Mouse (Mus musculus) E14TG2a.4 (cell line): Measurements from ENCODE around the gene Znrf4.

Source experiments
- H3K27me3 ChIP-seq: 2 replicates; pipeline ENCODE4 v1.6.1; 2014; ENCODE audit warnings: low read length, control low read depth; ENCODE audit not compliant: insufficient read depth
- H3K36me3 ChIP-seq: 2 replicates; pipeline ENCODE4 v1.6.1; 2014; ENCODE audit warnings: low read length, control low read depth; ENCODE audit not compliant: insufficient read depth
- H3K4me1 ChIP-seq: replicated peaks from 2 replicates; pipeline ENCODE4 v1.6.1; 2014; ENCODE audit warnings: low read depth, low read length, control low read depth
- H3K4me3 ChIP-seq: replicated peaks from 2 replicates; pipeline ENCODE4 v1.5.1; 2014; ENCODE audit warnings: mild to moderate bottlenecking, low read length
- H3K9me3 ChIP-seq: 2 replicates; pipeline ENCODE4 v1.6.1; 2014; ENCODE audit warnings: low read length, control low read depth
- CTCF ChIP-seq: conservative IDR thresholded peaks from 2 replicates; pipeline ENCODE4 v1.5.1; 2014; ENCODE audit warnings: low read length
- NANOG ChIP-seq: IDR thresholded peaks from 2 replicates; pipeline ENCODE4 v1.6.1; 2014; ENCODE audit warnings: borderline replicate concordance, low read length, mixed read lengths
- POU5F1 ChIP-seq: IDR thresholded peaks from 2 replicates; pipeline ENCODE4 v1.6.1; 2014; ENCODE audit warnings: low read length, borderline replicate concordance

Gene Znrf4

GRCm38 (mm10) chr17:56543684-56544224 is 31.5 kb upstream of the Znrf4 start:
- peaks cover 44% of the 10 kb centered on the region for H3K4me1 ChIP-seq
- H3K27me3 ChIP-seq: peaks cover 17% of the 10 kb centered on the region
- TF ChIP-seq POU5F1: no peak
- TF ChIP-seq NANOG: no peak
- TF ChIP-seq CTCF: no peak

GRCm38 (mm10) chr17:56542736-56543135 is 30.5 kb upstream of the Znrf4 start:
- Histone ChIP-seq H3K4me3 (no peak overlapping the region), H3K9me3 (no peaks in the 10 kb centered on the region), H3K27me3 (peaks cover 26% of the 10 kb centered on the region), H3K36me3 (no peaks in the 10 kb centered on the region), H3K4me1 (peaks cover 49% of the 10 kb centered on the region)
- no peak for TF ChIP-seq NANOG
- no peak for TF ChIP-seq CTCF
- TF ChIP-seq POU5F1: no peak

More at GRCm38 (mm10) chr17:56543684-56544224, 31.5 kb upstream of the Znrf4 start:
- H3K9me3 ChIP-seq: no peaks in the 10 kb centered on the region
- no peak overlapping the region for H3K4me3 ChIP-seq
- no peaks in the 10 kb centered on the region for H3K36me3 ChIP-seq

- H3K4me1 ChIP-seq: peaks cover 49% of the 10 kb centered on the region
- TF ChIP-seq CTCF: no peak
- no peak for TF ChIP-seq POU5F1
- TF ChIP-seq NANOG: no peak
- H3K27me3 ChIP-seq: peaks cover 33% of the 10 kb centered on the region
- H3K9me3 ChIP-seq: no peaks in the 10 kb centered on the region
- H3K4me3 ChIP-seq: no peak overlapping the region
- H3K36me3 ChIP-seq: no peaks in the 10 kb centered on the region
Observed at GRCm38 (mm10) chr17:56540562-56540975, 28.3 kb upstream of the Znrf4 start.

GRCm38 (mm10) chr17:56537912-56538311 is 25.7 kb upstream of the Znrf4 start:
- TF ChIP-seq NANOG: 0 out of 2 replicates have a peak, but pooled peaks have one; percentile 12
- no peak for TF ChIP-seq CTCF

GRCm38 (mm10) chr17:56536874-56537273 is 24.6 kb upstream of the Znrf4 start:
- TF ChIP-seq POU5F1: no peak
- no peak for TF ChIP-seq NANOG
- no peak for TF ChIP-seq CTCF
- Histone ChIP-seq H3K9me3 (no peaks in the 10 kb centered on the region), H3K4me3 (no peak overlapping the region), H3K27me3 (peaks cover 32% of the 10 kb centered on the region), H3K4me1 (peaks cover 38% of the 10 kb centered on the region), H3K36me3 (no peaks in the 10 kb centered on the region)

More at GRCm38 (mm10) chr17:56537912-56538311, 25.7 kb upstream of the Znrf4 start:
- H3K4me3 ChIP-seq: no peak overlapping the region
- peaks cover 31% of the 10 kb centered on the region for H3K27me3 ChIP-seq
- no peaks in the 10 kb centered on the region for H3K9me3 ChIP-seq
- no peaks in the 10 kb centered on the region for H3K36me3 ChIP-seq
- H3K4me1 ChIP-seq: peaks cover 49% of the 10 kb centered on the region

- TF ChIP-seq POU5F1 (no peak), CTCF (no peak), NANOG (no peak)
Observed at GRCm38 (mm10) chr17:56536192-56536591, 24.0 kb upstream of the Znrf4 start.

GRCm38 (mm10) chr17:56524943-56525342 is 12.7 kb upstream of the Znrf4 start:
- no peaks in the 10 kb centered on the region for H3K9me3 ChIP-seq
- TF ChIP-seq CTCF: no peak
- no peak for TF ChIP-seq NANOG
- TF ChIP-seq POU5F1: no peak
- H3K27me3 ChIP-seq: peaks cover 24% of the 10 kb centered on the region
- H3K4me3 ChIP-seq: no peak overlapping the region
- H3K4me1 ChIP-seq: no peaks in the 10 kb centered on the region
- H3K36me3 ChIP-seq: no peaks in the 10 kb centered on the region

More at GRCm38 (mm10) chr17:56536192-56536591, 24.0 kb upstream of the Znrf4 start:
- Histone ChIP-seq H3K4me3 (no peak overlapping the region), H3K4me1 (peaks cover 31% of the 10 kb centered on the region), H3K36me3 (no peaks in the 10 kb centered on the region), H3K27me3 (peaks cover 31% of the 10 kb centered on the region), H3K9me3 (no peaks in the 10 kb centered on the region)

- no peak for TF ChIP-seq CTCF
- TF ChIP-seq NANOG: no peak
- TF ChIP-seq POU5F1: no peak
- H3K4me3 ChIP-seq: no peak overlapping the region
- no peaks in the 10 kb centered on the region for H3K36me3 ChIP-seq
- H3K27me3 ChIP-seq: peaks cover 36% of the 10 kb centered on the region
- no peaks in the 10 kb centered on the region for H3K9me3 ChIP-seq
- no peaks in the 10 kb centered on the region for H3K4me1 ChIP-seq
Observed at GRCm38 (mm10) chr17:56522744-56523143, 10.5 kb upstream of the Znrf4 start.

- H3K9me3 ChIP-seq: no peaks in the 10 kb centered on the region
- H3K36me3 ChIP-seq: no peaks in the 10 kb centered on the region
- TF ChIP-seq CTCF (no peak), NANOG (no peak), POU5F1 (no peak)
- H3K4me1 ChIP-seq: peaks cover 36% of the 10 kb centered on the region
- peaks cover 74% of the 10 kb centered on the region for H3K27me3 ChIP-seq
- H3K4me3 ChIP-seq: peak overlapping the region; percentile 59
Observed at GRCm38 (mm10) chr17:56515690-56516410, 3.6 kb upstream of the Znrf4 start.

- no peak for TF ChIP-seq NANOG
- TF ChIP-seq POU5F1: no peak
- TF ChIP-seq CTCF: no peak
- no peaks in the 10 kb centered on the region for H3K36me3 ChIP-seq
- H3K4me3 ChIP-seq: peak overlapping the region; percentile 59; the same call in 1 of the 2 replicates
- peaks cover 80% of the 10 kb centered on the region for H3K27me3 ChIP-seq
- H3K4me1 ChIP-seq: peaks cover 45% of the 10 kb centered on the region
- no peaks in the 10 kb centered on the region for H3K9me3 ChIP-seq
Observed at GRCm38 (mm10) chr17:56514916-56515315, 2.7 kb upstream of the Znrf4 start.
